Mouse (Mus musculus): Measurements from ENCODE around the gene E330017A01Rik. TPM values are rescaled to one million over a fixed set of nuclear protein-coding genes. Genes with fewer than 3 reads are reported as not detected.

Gene E330017A01Rik
- polyA plus RNA-seq, 1 experiment from 2014 or later, result not detected

DNA sequence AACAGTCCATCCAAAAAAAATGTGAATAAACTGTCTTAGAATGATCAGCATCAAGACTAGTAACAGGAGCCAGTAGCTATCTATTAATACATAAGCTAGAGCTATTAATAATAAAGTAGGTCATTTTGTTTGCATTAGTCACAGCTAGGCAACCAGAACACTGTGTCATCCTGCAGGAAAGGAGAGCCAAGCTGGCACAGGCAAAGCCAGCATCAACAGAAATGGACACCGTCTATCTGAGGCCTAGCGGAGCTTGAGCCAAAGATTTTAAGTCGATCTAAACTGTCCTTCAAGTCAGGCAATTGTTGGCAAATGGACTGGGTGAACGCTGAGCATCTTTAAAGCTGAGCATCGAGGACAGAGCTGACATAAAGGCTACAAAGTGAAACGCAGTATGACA lies 37.7 kb downstream of the E330017A01Rik start:
- no peak for DNase-seq (ENCODE audit: low spot score)

DNA sequence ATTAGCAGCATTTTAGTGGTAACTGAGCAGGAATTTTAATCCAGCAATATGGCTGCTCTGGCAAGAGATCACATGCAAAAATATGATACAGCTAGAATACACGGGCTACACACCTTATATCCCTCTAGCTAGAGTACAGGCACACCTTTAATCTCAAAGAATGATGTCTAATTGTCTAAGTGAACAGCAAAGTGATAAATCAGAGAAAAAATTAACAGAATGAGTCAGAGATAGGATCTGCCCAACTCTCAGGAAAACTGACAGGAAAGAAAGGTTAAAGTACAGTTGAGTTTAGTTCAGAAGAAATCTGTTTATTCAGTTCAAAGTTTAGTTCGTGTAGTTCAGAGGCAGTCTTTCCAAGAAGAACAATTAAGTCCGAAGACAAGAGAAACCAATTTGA lies 47.2 kb downstream of the E330017A01Rik start:
- no peak for DNase-seq (ENCODE audit: low spot score)

DNA sequence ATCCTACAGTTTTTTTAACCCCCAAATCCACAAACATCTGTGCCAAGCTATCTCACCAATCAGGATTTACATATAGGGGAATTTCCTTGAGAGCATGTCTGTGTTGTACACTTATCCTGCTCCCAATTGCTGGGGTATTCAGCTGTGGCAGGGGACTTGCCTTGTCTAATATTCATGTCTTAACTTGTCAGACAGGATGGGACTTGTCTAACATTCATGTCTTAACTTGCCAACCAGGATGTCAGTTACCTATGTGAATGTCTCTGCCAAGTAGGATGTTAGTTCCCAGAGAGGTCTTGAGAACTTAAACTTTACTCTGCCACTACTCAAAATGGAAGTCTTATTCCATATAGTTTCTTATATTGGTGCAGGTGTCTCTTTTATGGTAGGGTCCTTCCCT lies 49.1 kb downstream of the E330017A01Rik start:
- DNase-seq (ENCODE audit: low spot score), result no peak

Other genes with a start within 250 kb of the E330017A01Rik start
- 0.80 and 1.1 TPM in 2 replicates for gene Dcbld2, start 230.3 kb downstream of the E330017A01Rik start, polyA plus RNA-seq (2015; fragmentation: Nextera tagmentation; extraction: Ambion mirVana)
- gene St3gal6, start 114.5 kb downstream of the E330017A01Rik start, polyA plus RNA-seq (2015; fragmentation: Nextera tagmentation; extraction: Ambion mirVana), result 18.7 and 20.4 TPM in 2 replicates
- gene Gm813, start 21.8 kb downstream of the E330017A01Rik start, polyA plus RNA-seq (2015; fragmentation: Nextera tagmentation; extraction: Ambion mirVana), result not detected in 2 replicates
- 15.9 and 16.3 TPM in 2 replicates for gene Cpox, start 31.6 kb upstream of the E330017A01Rik start, polyA plus RNA-seq (2015; fragmentation: Nextera tagmentation; extraction: Ambion mirVana)
- gene Gpr15, start 80.3 kb upstream of the E330017A01Rik start, polyA plus RNA-seq (2015; fragmentation: Nextera tagmentation; extraction: Ambion mirVana), result 0.79 and 1.7 TPM in 2 replicates
- gene Cldnd1, start 89.2 kb upstream of the E330017A01Rik start, polyA plus RNA-seq (2015; fragmentation: Nextera tagmentation; extraction: Ambion mirVana), result 51.0 and 58.6 TPM in 2 replicates
- gene Olfr172, start 124.4 kb upstream of the E330017A01Rik start, polyA plus RNA-seq (2015; fragmentation: Nextera tagmentation; extraction: Ambion mirVana), result not detected in 2 replicates
- not detected in 2 replicates for gene Olfr173, start 161.5 kb upstream of the E330017A01Rik start, polyA plus RNA-seq (2015; fragmentation: Nextera tagmentation; extraction: Ambion mirVana)
- gene Olfr175-ps1, start 188.0 kb upstream of the E330017A01Rik start, polyA plus RNA-seq (2015; fragmentation: Nextera tagmentation; extraction: Ambion mirVana), result not detected in 2 replicates
- gene Olfr177, start 236.0 kb upstream of the E330017A01Rik start, polyA plus RNA-seq (2015; fragmentation: Nextera tagmentation; extraction: Ambion mirVana), result not detected in 2 replicates